Mouse (Mus musculus): ENCODE data around the gene Rbm14.

The Rbm14 gene

DNA sequence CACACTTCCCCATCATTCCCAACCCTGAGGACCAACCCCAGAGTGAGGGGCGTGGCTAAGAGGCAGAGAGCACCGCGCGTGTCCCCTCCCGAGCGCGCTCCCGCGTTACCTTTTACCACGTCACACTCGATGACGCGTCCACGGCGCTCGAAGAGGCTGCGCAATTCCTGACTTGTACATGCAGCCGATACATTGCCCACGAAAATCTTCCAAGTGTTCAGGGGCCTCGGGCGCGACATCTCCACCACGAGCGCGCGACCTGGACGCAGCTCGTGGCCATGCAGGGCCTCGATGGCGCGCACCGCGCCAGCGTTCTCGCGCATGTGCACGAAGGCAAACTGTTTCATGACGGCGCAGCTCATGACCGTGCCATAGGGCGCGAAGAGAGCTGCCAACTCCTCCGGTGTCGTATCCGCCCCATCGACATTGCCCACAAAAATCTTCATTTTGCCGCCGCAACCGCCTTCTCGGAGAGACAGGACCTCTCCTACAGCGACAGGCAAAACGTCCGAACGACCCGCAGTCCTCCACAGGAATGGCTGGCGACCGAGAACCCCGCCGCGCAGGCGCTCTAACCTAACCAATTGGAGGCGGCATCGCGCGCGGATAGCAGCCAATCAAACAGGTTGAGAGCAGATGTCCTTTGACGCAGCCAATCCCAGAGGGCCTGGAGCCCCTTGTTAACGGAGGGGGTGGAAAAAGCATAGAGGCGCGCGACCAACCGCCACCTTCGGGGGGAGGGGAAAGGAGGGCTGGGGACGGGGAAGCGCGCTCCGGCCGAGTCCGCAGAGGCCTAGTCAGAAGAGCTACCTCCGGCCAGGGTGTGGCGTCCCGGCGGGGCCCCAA, at the start of gene Rbm14, which contains the start of gene Gm21992:
Gene Rbm14 (minus strand): TSS at position 572 of the 846 bp plus-strand sequence.
Gene Gm21992 (minus strand): TSS at position 550 of the 846 bp plus-strand sequence.
- DNase-seq (ENCODE audit: low spot score in 2 of 2) = peak; percentile 99

DNA sequence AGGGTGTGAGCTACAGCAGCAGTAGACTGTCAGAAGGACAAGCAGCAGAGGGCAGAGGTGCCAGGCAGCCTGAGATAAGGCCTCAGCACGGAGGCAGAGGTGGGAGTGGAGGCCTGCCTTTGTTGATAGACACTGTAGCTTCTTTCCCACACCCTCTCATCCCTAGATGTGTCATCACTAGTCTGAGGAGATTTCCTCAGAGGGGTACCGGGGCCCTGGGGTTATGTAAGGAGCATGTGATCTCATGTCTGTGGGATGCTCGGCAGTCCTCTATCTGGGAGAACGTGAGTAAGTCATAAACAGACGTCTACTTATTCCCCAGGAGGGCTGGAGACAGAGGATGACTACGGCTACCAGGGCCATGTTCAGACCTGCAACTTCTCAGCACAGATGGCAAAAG, 47.6 kb upstream of the Rbm14 start:
- DNase-seq (ENCODE audit: low spot score in 2 of 2) = no peak

DNA sequence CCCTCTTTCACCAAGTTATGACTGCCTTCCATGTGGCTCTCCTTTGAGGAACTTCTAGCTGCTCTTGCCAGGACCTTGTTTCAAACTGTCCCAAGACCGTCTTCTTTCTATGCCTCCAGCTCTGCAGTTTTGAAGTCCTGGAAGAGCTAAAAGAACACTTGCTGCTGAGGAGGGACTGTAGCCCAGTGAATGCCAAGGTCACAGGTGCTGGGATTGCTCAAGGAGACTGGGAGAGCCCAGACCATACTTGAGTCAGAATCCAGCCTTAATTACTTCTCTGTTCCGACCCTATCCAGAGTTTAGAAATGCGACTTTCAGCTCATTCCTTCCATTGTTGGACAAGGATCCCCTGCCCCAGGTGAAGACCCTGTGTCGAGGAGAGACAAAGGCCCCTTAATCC, 44.5 kb upstream of the Rbm14 start:
- no peak for DNase-seq (ENCODE audit: low spot score in 2 of 2)

DNA sequence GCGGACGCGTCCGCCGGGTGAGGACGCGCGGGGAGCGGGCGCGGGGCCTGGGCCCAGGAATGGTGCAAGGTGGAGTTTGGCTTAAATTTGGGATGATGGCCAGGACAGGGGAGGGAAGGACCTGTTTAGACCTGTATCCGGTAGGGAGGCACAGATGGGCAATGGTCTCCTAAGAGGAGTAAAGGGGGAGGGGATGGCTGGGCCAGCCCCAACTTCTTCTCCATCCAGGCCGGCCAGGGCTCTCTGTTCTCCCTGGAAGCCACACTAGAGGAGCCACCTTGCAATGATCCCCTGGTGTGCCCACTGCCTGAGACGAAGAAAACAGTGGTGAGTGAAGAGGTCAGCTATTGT, 44.0 kb upstream of the Rbm14 start:
- DNase-seq (ENCODE audit: low spot score in 2 of 2) = peak in 1 of 2 experiments; percentile 30

DNA sequence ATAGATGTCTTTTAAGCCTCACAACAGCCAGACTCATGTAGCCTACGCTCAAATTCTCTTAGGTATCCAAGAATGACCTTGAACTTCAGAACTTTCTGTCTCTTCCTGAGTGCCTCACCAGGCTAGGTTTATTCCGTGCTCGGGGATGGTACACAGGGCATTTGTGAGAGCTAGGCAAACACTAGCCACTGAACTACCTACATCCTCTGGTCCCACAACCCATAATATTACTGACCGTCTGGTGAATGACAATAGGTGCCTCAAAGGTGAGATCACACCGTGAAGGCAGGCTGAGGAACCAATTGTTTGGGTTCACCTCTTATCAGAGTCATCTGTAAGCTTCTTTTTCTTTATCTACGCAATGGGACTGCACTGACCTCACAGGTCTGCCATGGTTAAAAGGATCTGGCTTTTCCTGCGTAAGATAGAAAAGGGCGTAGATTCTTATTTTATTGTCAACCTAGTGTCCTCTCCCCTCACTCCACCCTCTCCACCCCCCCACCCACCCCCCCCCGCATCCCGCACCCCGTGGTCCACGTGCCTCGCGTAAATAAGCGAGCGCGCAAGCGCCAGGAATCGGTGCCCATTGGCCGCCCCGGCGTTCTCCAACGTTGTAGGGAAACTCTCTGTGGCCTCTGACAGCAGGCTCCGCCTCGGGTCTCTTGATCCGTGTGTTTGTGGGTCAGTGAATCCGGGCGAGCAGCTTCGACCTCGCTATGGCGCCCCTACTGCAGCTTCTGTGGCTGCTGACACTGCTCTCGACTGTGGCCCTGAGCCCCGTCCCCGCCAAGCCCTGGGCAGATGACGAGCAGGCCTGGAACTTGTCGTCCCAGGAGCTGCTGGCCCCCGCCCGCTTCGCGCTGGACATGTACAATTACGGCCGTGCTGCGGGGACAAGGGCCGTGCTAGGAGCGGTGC, 43.4 kb upstream of the Rbm14 start, which contains the start of gene Ctsf:
Gene Ctsf (plus strand): TSS at position 579 of the 918 bp plus-strand sequence.
- peak; percentile 92 to 93 for DNase-seq (ENCODE audit: low spot score in 2 of 2)

DNA sequence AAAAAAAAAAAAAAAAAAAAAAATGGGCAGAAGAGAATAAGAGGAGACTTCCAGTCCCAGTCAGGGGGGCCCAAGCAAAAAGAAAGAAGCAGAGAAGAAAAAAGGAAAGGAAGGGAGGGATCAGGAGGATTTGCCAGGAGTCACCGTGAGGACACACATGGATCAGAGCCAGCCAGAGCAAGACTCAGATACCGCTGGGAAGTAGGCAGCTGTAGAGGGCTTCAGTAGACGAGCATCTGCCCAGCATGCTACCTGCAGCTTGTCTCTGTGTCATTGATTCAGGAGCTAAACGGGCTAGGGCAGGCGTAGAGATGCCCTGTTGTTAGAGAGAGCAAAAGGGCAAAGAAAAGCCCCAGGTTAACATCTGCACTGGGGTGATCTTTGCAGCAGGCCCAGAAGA, 38.8 kb upstream of the Rbm14 start:
- DNase-seq (ENCODE audit: low spot score in 2 of 2) = no peak

DNA sequence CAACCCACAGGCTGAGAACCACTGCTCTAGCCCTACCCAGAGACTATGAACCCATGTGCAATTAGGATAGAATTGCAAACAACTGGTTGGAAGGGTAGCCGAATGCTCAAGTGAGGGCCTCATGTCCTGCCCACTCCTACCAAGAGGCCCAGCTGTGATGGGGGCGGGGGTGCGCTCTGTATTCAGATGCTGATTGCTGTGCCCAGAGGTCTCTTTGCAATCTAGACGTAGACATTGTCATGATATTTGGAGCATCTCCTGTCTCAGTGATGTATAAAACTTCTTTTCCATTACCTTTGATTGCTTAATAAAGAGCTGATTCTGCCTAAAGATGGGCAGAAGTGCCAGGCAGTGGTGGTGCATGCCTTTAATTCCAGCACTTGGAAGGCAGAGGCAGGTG, 38.4 kb upstream of the Rbm14 start:
- DNase-seq (ENCODE audit: low spot score in 2 of 2) = no peak

DNA sequence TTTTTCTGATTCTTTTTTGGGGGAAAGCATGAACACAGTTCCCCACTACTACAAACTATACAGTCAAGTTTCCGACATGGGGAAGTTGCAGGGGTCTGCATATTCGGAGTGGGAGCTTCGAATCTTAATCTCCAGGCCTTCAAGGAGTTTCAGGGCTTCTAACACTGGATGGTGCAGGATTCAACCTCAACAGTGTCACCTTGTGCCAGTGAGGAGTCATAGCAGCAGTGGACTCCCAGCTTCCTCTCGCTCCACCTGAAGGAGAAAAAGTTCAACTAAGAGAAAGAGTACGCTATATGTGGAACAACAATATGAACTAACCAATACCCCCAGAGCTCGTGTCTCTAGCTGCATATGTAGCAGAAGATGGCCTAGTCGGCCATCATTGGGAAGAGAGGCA, 36.1 kb upstream of the Rbm14 start:
- DNase-seq (ENCODE audit: low spot score in 2 of 2) = peak in 1 of 2 experiments; percentile 9

DNA sequence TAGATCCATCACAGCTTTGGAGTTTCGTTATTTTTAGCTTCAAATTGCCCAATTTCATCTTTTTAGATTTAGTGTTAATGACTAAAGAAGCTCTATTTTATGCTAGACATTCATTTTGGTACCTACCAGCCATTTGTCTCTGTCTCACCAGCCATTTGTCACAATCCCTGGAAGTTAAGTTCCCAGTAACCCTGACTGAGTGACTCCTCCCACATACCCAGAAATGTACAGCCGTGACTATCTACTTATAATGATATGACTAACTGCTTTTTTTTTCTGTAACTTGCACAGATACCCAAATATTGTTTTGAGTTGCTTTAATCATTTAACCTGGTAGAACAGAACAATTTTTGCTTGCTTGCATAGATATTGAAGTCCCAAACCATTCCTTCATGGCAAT, 34.4 kb upstream of the Rbm14 start:
- no peak for DNase-seq (ENCODE audit: low spot score in 2 of 2)

DNA sequence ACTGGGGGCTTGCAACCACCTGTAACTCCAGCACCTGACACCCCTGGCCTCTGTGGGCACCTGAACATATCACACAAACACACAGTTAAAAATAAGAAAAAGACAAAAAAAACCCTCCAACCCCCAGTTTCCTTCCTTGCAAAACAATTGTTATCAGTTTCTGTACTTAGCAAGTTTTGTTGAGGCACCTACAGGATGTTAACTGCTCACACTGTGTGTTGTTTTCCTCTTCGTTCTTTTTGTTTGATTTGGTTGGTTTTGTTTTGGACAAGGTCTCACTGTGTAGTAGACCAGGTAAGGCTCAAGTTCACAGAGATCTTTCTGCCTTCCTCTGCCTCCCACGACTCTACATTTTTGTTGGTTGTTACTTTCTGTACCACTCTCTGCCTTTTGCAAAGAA, 31.2 kb upstream of the Rbm14 start:
- no peak for DNase-seq (ENCODE audit: low spot score in 2 of 2)

DNA sequence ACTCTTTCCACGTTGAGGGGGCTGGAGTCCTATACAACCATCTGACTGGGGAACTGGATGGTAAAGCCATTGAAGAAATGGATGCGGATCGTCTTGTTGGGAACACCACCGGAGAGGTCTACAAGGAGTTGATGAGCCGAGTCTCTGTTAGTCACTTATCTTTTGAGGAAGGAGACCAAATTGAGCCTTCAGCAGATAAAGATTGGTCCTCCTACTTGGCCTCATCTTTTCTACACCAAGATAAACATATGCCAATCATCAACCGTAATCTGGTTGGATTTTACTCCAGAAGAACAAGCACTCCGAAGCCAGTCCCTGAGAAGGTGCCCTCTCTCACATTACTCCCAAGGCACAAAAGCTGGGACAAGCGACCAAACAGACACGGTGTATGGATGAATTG, 29.4 kb upstream of the Rbm14 start:
- DNase-seq (ENCODE audit: low spot score in 2 of 2) = no peak

DNA sequence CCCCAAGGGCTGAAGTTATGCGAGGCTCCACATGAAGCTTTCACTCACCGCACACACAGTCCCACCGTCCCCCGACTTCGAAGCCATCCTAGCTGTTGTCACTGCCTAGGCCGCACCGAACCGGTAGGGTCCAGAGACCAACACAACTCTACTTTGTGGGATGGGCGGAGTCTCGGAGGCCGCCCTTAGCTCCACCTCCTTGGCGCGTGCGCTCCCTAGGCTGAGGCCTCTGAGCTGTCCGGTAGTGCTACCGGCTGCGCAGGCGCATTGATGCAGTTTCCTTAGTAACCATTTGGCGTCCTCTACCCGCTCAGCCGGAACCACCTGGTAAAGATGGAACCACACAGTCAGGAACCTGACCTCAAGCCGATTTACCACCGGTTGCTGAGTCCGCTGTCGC, 27.7 kb upstream of the Rbm14 start, which contains the start of the genes Ccs and Ccdc87:
Gene Ccs (minus strand): TSS at position 184 of the 400 bp plus-strand sequence.
Gene Ccdc87 (plus strand): TSS at position 218 of the 400 bp plus-strand sequence.
- peak; percentile 97 to 98 for DNase-seq (ENCODE audit: low spot score in 2 of 2)

DNA sequence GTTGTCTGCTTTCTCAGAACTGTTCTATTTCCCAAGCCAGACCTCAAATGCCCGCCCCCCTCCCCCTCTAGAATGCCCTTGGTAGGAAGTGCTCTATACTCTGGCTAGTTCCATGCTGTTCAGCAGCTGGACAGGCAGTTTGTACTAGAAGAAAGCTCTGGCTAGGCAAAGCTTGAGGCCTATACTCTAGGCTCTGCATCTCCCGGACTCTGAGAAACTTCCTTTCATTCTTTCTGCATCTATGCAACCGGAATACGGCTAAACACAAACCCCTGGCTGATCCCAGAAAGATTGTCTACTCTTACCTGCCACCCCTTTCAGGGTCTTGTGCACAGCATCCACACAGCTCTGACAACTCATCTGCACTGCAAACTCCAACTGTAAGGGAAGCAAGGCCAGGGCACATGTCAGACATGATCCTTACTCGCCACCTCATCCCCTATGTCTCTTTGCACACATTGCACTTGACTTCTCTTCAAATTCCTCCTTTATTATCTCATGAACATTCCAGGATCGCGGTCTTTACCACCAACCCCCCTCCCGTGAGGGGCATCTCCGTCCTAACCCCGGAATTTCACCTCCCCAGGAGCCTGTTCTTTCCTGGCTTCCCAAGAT, 27.2 kb upstream of the Rbm14 start:
- DNase-seq (ENCODE audit: low spot score in 2 of 2) = no peak

DNA sequence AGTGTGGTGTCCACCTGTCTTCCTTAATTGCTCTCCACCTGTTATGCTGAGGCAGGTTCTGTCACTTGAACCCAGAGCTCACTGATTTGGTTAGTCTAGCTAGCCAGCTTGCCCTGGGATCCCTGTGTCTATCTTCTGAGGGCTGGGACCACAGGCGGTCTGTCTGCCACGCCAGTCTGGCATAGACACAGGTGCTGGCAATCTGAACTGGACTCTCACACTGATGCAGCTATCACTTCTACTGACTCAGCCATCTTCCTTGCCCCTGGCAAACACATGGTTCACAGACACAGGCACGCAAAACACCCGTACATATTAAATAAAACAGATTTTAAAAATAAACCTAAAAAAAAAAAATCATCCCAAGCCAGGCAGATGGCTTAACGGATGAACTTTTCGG, 25.6 kb upstream of the Rbm14 start:
- no peak for DNase-seq (ENCODE audit: low spot score in 2 of 2)

DNA sequence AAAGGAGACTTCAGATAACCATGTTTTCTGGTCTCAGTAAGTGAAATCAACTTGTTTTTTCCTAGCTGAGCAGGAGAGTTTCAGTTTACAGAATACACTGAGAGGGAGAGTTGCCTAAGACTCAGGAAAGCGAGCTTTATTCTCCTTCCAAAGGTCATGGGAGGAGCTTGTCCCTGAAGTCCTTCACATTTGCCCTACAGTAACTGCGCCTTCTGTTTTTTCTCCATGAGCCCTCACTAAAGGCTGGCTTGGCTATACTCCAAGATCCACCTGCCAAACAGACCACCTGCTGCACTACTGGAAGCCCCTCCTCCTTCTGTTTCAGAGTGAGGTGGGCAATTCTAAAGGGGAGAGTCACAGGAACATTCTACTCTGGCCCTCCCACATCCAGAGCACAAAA, 24.7 kb upstream of the Rbm14 start:
- DNase-seq (ENCODE audit: low spot score in 2 of 2) = no peak

DNA sequence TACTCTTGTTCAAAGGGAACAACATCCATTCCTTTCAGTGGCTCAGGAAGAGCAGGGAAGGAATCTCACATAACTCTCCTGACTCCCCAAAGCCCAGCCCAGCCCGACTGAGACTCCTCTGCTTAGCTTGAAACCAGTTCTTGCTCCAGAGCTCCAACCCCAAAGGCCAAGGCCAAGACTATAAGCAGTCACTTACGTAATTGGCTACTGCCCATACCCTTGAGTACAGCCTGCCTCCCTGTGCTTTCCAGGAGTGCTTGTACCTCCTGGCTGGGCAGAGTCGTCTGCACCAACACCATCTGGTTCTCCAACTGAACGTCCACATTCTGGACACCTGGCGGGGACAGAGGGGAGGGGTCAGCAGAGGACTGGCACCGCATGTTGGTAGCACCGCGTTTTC, 22.5 kb upstream of the Rbm14 start:
- no peak for DNase-seq (ENCODE audit: low spot score in 2 of 2)

DNA sequence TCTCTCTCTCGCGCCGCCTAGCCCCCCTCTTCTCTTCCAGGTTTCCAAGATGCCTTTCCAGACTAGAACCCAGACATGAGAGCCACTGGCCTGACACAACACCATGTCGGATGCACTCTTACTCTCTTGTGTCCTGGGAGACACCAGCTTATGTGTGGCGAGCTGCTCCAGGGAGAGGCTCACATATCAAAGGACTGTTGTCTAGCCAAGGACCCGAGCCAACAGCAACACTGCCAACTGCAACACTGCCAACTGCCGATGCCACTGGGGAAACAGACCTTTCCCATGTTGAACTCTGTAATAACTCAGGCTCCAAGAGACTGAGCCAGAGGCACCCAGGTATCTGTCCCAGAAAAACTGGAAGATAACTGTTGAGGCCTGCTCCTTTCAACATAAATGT, 17.7 kb upstream of the Rbm14 start:
- DNase-seq (ENCODE audit: low spot score in 2 of 2) = peak; percentile 39 to 74

DNA sequence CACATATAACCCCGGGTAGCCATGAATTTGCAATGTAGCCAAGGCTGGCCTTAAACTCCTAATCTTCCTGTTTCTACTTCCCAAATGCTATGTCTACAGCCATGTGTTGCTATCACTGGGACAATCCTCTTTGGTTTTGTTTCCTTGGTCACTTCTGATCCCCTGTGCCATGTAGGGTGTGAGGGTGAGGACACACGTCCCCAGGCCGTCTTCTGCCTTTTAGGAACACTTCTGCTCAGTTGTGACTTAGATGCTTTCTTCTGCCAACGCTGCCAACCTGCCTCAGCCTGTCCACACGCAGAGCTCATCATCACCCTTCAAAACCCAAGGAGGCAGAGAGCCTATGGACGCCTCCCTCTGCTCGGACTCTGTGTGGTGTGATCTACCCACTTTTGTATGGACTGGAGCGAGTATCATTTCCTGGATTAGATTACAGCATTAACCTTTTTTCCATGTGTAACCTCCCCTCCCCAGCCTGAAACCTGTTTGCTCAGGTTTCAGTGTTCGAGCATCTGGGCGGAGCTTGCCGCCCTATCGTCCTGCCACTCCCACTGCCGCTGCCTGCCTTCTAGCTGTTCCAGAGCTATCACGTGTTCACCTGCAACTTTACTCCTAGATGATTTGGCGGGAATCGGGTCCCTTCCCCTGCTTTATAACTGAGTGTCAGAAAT, 17.1 kb upstream of the Rbm14 start:
- no peak for DNase-seq (ENCODE audit: low spot score in 2 of 2)

DNA sequence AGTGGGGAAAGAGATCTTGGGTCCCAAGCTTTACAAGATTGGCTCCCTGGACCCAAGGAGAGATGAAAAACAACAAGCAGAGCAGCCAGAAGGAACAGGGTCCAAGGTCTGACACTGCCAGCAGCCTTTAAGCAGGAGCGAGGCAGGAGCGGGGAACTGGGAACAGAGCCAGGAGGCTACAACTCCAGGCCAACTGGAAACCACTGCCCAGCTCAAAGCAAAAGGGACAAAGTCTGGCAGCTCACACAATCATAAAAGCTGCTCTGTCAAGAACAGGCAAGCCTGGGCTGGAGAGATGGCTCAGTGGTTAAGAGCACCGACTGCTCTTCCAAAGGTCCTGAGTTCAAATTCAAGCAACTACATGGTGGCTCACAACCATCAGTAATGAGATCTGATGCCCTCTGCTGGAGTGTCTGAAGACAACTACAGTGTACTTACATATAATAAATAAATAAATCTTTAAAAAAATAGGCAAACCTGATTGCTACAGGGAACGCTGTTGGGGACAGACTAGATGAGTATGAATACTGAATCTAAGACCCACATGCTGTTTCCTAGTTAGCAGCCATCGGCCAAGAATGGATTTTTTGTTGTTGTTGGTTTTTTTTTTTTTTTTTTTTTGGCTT, 9.4 kb upstream of the Rbm14 start:
- DNase-seq (ENCODE audit: low spot score in 2 of 2) = peak; percentile 79 to 87

DNA sequence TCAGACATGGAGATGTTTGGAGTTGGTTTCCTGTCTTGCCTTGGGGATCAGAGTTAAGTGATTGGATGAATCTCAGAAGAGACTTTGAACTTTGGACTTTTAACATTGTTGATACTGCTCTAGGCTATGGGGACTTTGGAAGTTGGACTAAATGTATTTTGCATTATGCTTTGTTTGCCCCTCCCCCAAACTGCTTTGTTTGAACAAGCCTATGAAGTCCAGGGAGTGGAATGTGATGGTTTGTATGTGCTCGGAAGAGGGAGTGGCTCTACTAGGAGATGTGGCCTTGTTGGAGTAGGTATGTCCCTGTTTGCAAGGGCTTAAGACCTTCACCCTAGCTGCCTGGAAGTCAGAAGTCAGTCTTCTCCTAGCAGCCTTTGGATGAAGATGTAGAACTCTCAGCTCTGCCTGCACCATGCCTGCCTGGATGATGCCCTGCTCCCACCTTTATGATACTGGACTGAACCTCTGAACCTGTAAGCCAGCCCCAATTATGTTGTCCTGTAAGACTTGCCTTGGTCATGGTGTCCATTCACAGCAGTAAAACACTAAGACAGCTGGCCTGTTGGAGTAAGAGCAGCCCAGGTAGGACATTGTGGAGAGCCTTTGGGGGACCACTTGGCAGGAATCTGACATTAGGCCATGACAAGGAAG, 5.9 kb upstream of the Rbm14 start:
- no peak for DNase-seq (ENCODE audit: low spot score in 2 of 2)
